Mouse (Mus musculus): ENCODE measurements at regions not wholly inside any gene's neighbourhood (a gene's known extent, or its start where the extent isn't known, plus 50 kb on each side); places are given as distances from the start of the nearest gene placed in this dataset.

- Histone ChIP-seq H3K27ac (peak overlapping the region; percentile 54), H3K9ac (no peak overlapping the region), H3K27me3 (no peaks in the 10 kb centered on the region), H3K4me2 (no peak overlapping the region), H3K36me3 (no peaks in the 10 kb centered on the region), H3K9me3 (no peaks in the 10 kb centered on the region), H3K4me3 (no peak overlapping the region), H3K4me1 (peaks cover 22% of the 10 kb centered on the region)
- WGBS = 16% methylated on average over 3 of the region's 3 CpGs
- peak; percentile 61; the same call in 1 of the 2 replicates for ATAC-seq (ENCODE audit: insufficient number of reproducible peaks, low FRiP score, low TSS enrichment, low read depth)
Measured at GRCm38 (mm10) chr13:101311634-101312314, 456.2 kb downstream of the Pik3r1 start.

DNA sequence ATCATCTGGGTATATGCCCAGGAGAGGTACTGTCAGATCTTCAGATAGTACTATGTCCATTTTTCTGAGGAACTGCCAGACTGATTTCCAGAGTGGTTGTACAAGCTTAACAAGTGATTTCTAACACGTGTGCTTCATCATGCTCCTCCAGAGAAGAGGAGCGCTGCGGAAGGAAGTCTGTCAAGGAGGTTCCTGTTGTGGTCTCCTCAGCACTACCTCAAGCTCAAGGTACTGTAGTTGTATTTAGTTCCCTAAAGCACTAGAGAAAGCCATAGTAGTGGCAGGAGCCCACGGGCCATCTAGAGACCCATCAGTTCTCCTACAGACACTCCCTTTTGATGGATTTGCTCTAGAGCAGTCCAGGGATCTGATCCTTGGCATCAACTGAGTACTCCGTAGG, 459.3 kb downstream of the Pik3r1 start:
- 89% methylated on average over 5 of the region's 5 CpGs for WGBS
- no peak for ATAC-seq (ENCODE audit: insufficient number of reproducible peaks, low FRiP score, low TSS enrichment, low read depth)
- Histone ChIP-seq H3K4me2 (no peak overlapping the region), H3K27ac (no peak overlapping the region), H3K4me1 (peaks cover 11% of the 10 kb centered on the region), H3K9me3 (no peaks in the 10 kb centered on the region), H3K4me3 (no peak overlapping the region), H3K36me3 (no peaks in the 10 kb centered on the region), H3K27me3 (no peaks in the 10 kb centered on the region), H3K9ac (no peak overlapping the region)

GRCm38 (mm10) chr13:101305695-101306413, 462.2 kb downstream of the Pik3r1 start:
- no peak overlapping the region for H3K9ac ChIP-seq
- no peaks in the 10 kb centered on the region for H3K9me3 ChIP-seq
- H3K36me3 ChIP-seq = no peaks in the 10 kb centered on the region
- ATAC-seq (ENCODE audit: insufficient number of reproducible peaks, low FRiP score, low TSS enrichment, low read depth) = no peak
- H3K27me3 ChIP-seq = no peaks in the 10 kb centered on the region
- no peak overlapping the region for H3K27ac ChIP-seq
- H3K4me3 ChIP-seq = no peak overlapping the region
- 75% methylated on average over 11 of the region's 11 CpGs for WGBS
- H3K4me2 ChIP-seq = no peak overlapping the region
- peaks cover 2% of the 10 kb centered on the region for H3K4me1 ChIP-seq

DNA sequence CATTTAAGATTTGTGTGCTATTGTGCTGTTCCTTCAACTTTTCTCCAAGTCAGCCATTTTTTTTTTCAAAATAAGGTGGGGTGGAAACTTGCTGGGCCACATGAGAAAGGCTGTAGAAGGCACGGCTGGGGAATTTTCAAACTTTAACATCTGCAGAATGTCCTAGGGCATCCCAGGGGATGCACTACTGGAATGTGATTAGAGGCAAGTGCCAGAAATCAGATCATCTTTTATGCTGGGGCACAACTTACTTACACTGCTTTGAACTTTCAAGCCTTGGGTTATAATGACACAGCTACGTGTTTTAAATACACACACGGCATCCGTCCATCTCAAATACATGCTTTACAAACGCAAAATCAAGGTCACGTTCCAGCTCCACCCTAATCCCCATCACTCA, 463.0 kb downstream of the Pik3r1 start:
- no peaks in the 10 kb centered on the region for H3K27me3 ChIP-seq
- no peak for ATAC-seq (ENCODE audit: insufficient number of reproducible peaks, low FRiP score, low TSS enrichment, low read depth)
- peaks cover 2% of the 10 kb centered on the region for H3K4me1 ChIP-seq
- H3K4me3 ChIP-seq = no peak overlapping the region
- no peaks in the 10 kb centered on the region for H3K9me3 ChIP-seq
- no peaks in the 10 kb centered on the region for H3K36me3 ChIP-seq
- H3K4me2 ChIP-seq = no peak overlapping the region
- 55% methylated on average over 6 of the region's 6 CpGs for WGBS
- no peak overlapping the region for H3K9ac ChIP-seq
- no peak overlapping the region for H3K27ac ChIP-seq

- Histone ChIP-seq H3K9me3 (no peaks in the 10 kb centered on the region), H3K4me3 (no peak overlapping the region), H3K27ac (no peak overlapping the region), H3K27me3 (no peaks in the 10 kb centered on the region), H3K4me1 (peaks cover 2% of the 10 kb centered on the region), H3K36me3 (no peaks in the 10 kb centered on the region), H3K4me2 (no peak overlapping the region), H3K9ac (no peak overlapping the region)
- 47% methylated on average over 2 of the region's 2 CpGs for WGBS
- no peak for ATAC-seq (ENCODE audit: insufficient number of reproducible peaks, low FRiP score, low TSS enrichment, low read depth)
Measured at GRCm38 (mm10) chr13:101301361-101301760, 466.7 kb downstream of the Pik3r1 start.

DNA sequence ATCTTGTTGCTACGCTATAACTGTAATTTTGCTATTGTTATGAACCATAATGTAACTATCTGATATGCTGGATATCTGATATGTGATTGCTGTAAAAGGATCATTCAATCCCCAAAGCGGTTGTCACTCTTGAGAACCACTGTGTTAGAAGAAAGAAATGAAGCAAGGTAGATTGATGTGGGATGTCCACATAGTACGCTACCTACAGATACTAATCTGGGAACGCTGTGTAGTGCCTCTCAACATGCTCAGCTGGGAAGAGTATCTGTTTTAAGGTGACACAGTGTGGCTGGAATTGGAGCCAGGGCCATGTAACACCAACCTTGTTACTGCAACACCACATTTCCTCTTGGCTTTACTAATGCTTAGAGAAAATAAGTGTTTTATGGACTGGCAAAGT, 456.2 kb upstream of the Slc30a5 start:
- Histone ChIP-seq H3K27ac (no peak overlapping the region), H3K9me3 (no peaks in the 10 kb centered on the region), H3K27me3 (no peaks in the 10 kb centered on the region), H3K4me2 (no peak overlapping the region), H3K4me3 (no peak overlapping the region), H3K36me3 (no peaks in the 10 kb centered on the region), H3K9ac (no peak overlapping the region), H3K4me1 (no peaks in the 10 kb centered on the region)
- no peak for ATAC-seq (ENCODE audit: insufficient number of reproducible peaks, low FRiP score, low TSS enrichment, low read depth)
- WGBS = 88% methylated on average over 4 of the region's 4 CpGs

DNA sequence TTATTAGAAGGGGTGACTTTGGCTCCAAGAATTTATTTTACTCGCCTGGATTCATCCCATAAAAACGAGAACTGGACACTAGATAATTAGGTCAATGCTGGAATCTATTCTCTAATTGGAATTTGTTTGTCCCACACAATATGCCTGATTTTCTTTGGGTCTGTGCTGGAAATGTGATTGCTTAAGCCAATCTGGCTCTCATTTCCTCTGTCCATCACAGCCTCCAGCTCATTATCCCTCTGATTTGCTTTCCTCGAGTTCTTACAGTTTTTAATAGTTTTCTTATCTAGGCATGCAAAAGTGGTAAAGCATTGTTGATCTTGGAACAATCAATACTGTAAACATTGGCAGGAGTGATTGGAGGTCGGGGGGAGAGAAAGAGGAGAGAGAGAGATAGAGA, 453.9 kb upstream of the Slc30a5 start:
- ATAC-seq (ENCODE audit: insufficient number of reproducible peaks, low FRiP score, low TSS enrichment, low read depth) = no peak
- H3K27me3 ChIP-seq = no peaks in the 10 kb centered on the region
- no peak overlapping the region for H3K9ac ChIP-seq
- H3K4me2 ChIP-seq = no peak overlapping the region
- H3K4me1 ChIP-seq = no peaks in the 10 kb centered on the region
- WGBS = 36% methylated on average over 4 of the region's 4 CpGs
- H3K9me3 ChIP-seq = no peaks in the 10 kb centered on the region
- H3K4me3 ChIP-seq = no peak overlapping the region
- H3K27ac ChIP-seq = no peak overlapping the region
- no peaks in the 10 kb centered on the region for H3K36me3 ChIP-seq

DNA sequence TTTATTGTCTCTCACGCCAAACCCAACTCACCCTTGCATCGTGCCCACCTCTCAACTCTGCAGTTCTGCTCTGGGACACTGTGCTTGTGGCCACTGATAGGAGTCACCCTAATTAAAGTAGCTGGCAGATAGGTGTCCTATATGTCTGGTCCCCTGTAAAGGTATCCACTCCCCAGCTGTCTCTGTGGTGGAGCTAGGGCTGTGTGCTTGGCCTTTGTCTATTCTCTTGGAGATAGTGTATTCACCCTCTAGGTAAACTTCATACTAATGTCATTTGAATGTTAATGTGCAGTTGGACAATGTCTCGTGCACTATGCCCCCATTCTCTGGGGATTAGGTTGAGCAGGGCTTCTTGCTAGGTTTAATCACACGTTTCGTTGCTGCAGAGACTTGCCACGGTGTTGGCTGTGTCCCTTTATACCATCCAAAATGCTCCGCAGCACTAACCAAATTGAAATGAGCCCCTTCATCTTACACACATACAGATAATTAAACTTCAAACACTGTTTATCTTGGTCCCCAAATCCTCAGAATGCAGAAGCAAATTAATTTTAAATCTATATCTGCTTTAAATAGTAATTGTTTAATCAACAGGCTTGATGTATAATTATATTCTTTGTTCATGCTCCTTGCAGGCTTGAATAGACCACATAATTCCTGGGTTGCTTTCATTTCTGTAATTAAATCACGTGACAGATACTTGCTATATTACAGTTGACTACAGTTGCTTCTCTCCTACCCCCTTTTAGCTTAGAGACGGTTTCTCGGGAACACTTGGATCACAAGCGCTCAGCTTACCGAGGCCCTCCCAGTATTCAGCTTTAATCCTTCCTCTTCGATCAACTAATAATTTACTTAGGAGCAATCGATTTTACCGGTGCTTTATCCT, 453.0 kb upstream of the Slc30a5 start:
- H3K27ac ChIP-seq = no peak overlapping the region
- no peaks in the 10 kb centered on the region for H3K36me3 ChIP-seq
- H3K4me3 ChIP-seq = no peak overlapping the region
- no peaks in the 10 kb centered on the region for H3K9me3 ChIP-seq
- no peaks in the 10 kb centered on the region for H3K27me3 ChIP-seq
- WGBS = 78% methylated on average over 15 of the region's 15 CpGs
- H3K4me1 ChIP-seq = no peaks in the 10 kb centered on the region
- H3K9ac ChIP-seq = no peak overlapping the region
- no peak overlapping the region for H3K4me2 ChIP-seq
- ATAC-seq (ENCODE audit: insufficient number of reproducible peaks, low FRiP score, low TSS enrichment, low read depth) = no peak

DNA sequence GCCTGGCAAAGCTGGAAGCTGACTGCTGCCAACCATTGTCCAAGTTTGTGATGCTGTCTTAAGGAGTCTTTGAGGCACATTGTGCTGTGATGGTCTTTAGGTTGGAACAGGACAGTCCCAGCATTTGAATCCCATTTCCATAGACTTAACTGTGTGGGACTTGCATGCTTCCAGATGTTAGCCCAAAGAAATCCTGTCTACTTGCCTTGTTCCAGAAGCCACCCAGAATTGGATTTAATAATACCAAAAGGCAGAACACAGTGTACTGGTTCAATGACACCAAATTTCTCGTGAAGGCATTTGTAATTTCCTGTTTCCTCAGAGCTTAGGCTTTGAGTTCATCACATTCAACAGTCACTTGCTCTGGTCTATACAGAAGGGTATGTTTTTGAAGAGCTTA, 444.9 kb upstream of the Slc30a5 start:
- Histone ChIP-seq H3K36me3 (no peaks in the 10 kb centered on the region), H3K27ac (no peak overlapping the region), H3K4me3 (no peak overlapping the region), H3K4me2 (no peak overlapping the region), H3K27me3 (no peaks in the 10 kb centered on the region), H3K4me1 (peaks cover 15% of the 10 kb centered on the region), H3K9me3 (no peaks in the 10 kb centered on the region), H3K9ac (no peak overlapping the region)
- WGBS = 47% methylated on average over 1 of the region's 1 CpGs
- ATAC-seq (ENCODE audit: insufficient number of reproducible peaks, low FRiP score, low TSS enrichment, low read depth) = no peak

DNA sequence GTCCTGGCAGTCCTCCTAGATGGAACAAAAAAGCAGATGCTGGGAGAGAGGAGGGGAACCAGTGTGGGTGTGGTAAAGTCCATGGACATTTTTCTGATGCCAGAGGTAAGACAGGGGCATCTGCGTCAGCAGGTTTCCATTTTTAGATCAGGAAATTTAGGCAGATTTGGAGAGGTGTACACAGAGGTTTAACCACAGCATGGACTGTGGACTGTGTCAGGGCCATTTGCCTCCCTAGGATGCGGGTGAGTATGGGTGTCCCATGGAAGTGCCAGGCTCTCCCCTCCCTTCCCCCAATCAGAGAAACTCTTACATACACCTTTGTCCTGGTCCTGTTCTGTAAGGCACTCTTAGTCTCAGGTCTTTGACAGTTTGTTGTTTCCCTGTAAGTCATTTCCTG, 443.5 kb upstream of the Slc30a5 start:
- H3K27me3 ChIP-seq = no peaks in the 10 kb centered on the region
- WGBS = 62% methylated on average over 2 of the region's 2 CpGs
- H3K9me3 ChIP-seq = no peaks in the 10 kb centered on the region
- no peak overlapping the region for H3K4me2 ChIP-seq
- H3K4me1 ChIP-seq = peaks cover 15% of the 10 kb centered on the region
- no peaks in the 10 kb centered on the region for H3K36me3 ChIP-seq
- no peak for ATAC-seq (ENCODE audit: insufficient number of reproducible peaks, low FRiP score, low TSS enrichment, low read depth)
- H3K27ac ChIP-seq = no peak overlapping the region; the same call in 1 of the 2 replicates
- no peak overlapping the region for H3K9ac ChIP-seq
- no peak overlapping the region for H3K4me3 ChIP-seq

GRCm38 (mm10) chr13:101274470-101275141, 441.4 kb upstream of the Slc30a5 start:
- Histone ChIP-seq H3K27ac (no peak overlapping the region), H3K4me2 (no peak overlapping the region)

More at GRCm38 (mm10) chr13:101274470-101275141, 441.4 kb upstream of the Slc30a5 start:
- Histone ChIP-seq H3K9ac (no peak overlapping the region), H3K36me3 (no peaks in the 10 kb centered on the region), H3K4me1 (peaks cover 15% of the 10 kb centered on the region), H3K4me3 (no peak overlapping the region), H3K27me3 (no peaks in the 10 kb centered on the region), H3K9me3 (no peaks in the 10 kb centered on the region)
- 61% methylated on average over 7 of the region's 7 CpGs for WGBS
- no peak for ATAC-seq (ENCODE audit: insufficient number of reproducible peaks, low FRiP score, low TSS enrichment, low read depth)

Measured in limb, embryonic 15.5 days (tissue).